Mouse (Mus musculus): Measurements from ENCODE around the gene Cd300a. TPM values are rescaled to one million over a fixed set of nuclear protein-coding genes. Genes with fewer than 3 reads are reported as not detected.
A peak's percentile ranks its signal among the peaks of the same experiment; 100 is the strongest.

Cd300a gene
- polyA plus RNA-seq, 1 experiment from 2014 or later: 5.9 TPM

DNA sequence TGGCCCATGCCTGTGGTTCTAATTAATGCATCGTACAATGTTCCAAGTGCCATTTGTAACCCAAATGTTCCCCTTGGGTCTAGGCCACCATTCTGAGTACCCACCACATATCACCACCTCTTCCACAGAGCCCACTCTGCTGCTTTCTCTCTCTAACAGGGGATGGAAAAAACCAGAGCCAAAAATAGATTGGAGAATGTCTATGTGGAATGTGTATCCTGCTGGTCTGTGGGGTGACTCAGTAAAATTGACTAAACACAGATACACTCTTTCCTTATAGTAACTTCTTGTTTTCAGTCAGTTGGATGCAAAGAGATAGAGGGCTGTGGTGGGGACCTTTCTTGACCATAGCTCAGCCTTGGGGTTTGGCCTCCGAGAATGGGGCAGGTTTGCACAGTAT, 39.7 kb downstream of the Cd300a start:
- H3K4me2 ChIP-seq (replicated peaks; ENCODE audit: low read depth, low read length): no peak overlapping the region
- H3K9ac ChIP-seq (replicated peaks; ENCODE audit: low read depth): no peak overlapping the region
- no peak overlapping the region for H3K4me3 ChIP-seq (ENCODE audit: low read depth, low read length)
- 87% methylated on average over 2 of the region's 2 CpGs for WGBS
- H3K36me3 ChIP-seq (ENCODE audit: insufficient read depth, low read length): no peaks in the 10 kb centered on the region
- ATAC-seq (no peak), DNase-seq (ENCODE audit: low spot score) (no peak)
- H3K9me3 ChIP-seq (ENCODE audit: low read length): no peaks in the 10 kb centered on the region
- no peaks in the 10 kb centered on the region for H3K27me3 ChIP-seq (replicated peaks; ENCODE audit: insufficient read depth, low read length)
- H3K27ac ChIP-seq (ENCODE audit: low read length): no peak overlapping the region
- no peaks in the 10 kb centered on the region for H3K4me1 ChIP-seq (ENCODE audit: insufficient read depth, low read depth, low read length)
- TF ChIP-seq CTCF (IDR thresholded peaks at IDR 0.05): no peak
- TF ChIP-seq EP300 (IDR thresholded peaks at IDR 0.05): no peak

DNA sequence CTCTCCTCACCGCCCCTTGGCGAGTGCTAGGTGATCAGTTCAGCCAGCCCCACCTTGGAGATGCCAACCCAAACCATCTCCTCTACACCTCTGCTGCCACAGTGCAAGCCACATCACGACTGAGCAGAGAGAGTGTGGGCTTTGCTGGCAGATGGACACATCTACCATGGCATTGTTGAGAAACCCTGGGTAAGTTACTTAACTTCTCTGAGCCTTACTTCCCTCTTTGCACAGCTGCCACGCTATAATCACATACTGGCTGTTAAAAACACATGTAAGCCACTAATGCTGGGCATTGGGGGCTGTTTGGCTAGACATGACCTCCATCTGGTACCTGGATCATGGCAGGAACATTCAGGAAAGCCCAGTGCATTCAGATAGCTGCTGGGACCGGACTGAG, 41.2 kb downstream of the Cd300a start:
- 74% methylated on average over 5 of the region's 5 CpGs for WGBS
- Histone ChIP-seq H3K9ac (replicated peaks; ENCODE audit: low read depth) (no peak overlapping the region), H3K27me3 (replicated peaks; ENCODE audit: insufficient read depth, low read length) (no peaks in the 10 kb centered on the region), H3K4me1 (ENCODE audit: insufficient read depth, low read depth, low read length) (no peaks in the 10 kb centered on the region), H3K27ac (ENCODE audit: low read length) (no peak overlapping the region), H3K9me3 (ENCODE audit: low read length) (no peaks in the 10 kb centered on the region), H3K36me3 (ENCODE audit: insufficient read depth, low read length) (no peaks in the 10 kb centered on the region), H3K4me3 (ENCODE audit: low read depth, low read length) (no peak overlapping the region), H3K4me2 (replicated peaks; ENCODE audit: low read depth, low read length) (no peak overlapping the region)
- ATAC-seq (no peak), DNase-seq (ENCODE audit: low spot score) (peak; percentile 25)
- TF ChIP-seq CTCF (IDR thresholded peaks at IDR 0.05): no peak
- TF ChIP-seq EP300 (IDR thresholded peaks at IDR 0.05): no peak

DNA sequence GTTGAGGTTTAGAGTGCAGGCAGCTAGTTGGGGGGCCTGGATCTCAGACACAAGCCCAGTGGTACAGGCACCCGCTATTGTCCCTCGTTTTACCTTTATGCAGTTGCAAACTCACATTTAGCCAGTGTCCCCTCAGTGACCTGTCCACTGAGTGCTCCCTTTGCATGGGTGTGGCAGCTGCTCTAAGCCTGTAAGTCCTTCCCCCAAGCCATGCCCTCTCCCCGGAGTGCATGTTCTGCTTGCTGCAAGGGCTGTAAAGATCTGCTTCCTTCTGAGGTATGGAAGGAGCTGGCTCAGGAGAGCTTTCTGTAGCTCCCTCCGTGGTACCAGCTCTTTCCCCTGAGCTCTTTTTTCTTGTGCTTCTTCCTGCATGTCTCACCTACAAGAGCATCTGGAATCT, 43.8 kb downstream of the Cd300a start:
- no peak for TF ChIP-seq CTCF (IDR thresholded peaks at IDR 0.05)
- TF ChIP-seq EP300 (IDR thresholded peaks at IDR 0.05): no peak
- Histone ChIP-seq H3K4me2 (replicated peaks; ENCODE audit: low read depth, low read length) (no peak overlapping the region), H3K27me3 (replicated peaks; ENCODE audit: insufficient read depth, low read length) (no peaks in the 10 kb centered on the region), H3K27ac (ENCODE audit: low read length) (no peak overlapping the region), H3K4me1 (ENCODE audit: insufficient read depth, low read depth, low read length) (no peaks in the 10 kb centered on the region), H3K9ac (replicated peaks; ENCODE audit: low read depth) (no peak overlapping the region), H3K9me3 (ENCODE audit: low read length) (no peaks in the 10 kb centered on the region), H3K36me3 (ENCODE audit: insufficient read depth, low read length) (no peaks in the 10 kb centered on the region), H3K4me3 (ENCODE audit: low read depth, low read length) (no peak overlapping the region)
- 63% methylated on average over 4 of the region's 4 CpGs for WGBS
- ATAC-seq: no peak
- DNase-seq (ENCODE audit: low spot score): no peak

DNA sequence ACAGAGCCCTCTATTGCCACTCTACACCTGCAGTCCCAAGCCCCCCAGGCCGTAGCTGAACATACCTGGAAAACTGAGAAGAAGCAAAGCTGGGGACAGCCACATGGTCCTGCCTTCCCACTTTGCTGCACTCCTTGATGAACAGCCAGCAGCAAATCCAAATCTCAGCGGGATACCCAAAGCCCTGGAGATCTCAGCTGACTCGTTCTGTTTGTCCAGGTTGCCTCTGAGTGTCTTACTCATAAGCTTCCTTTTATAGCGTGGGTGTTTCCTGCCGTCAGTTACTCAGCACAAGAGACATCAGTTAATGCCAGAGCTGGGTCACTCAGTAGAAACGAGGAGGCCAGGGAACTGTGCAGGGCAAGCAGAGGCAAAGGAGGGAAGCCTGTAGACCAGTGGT, 44.3 kb downstream of the Cd300a start, which contains the start of gene Cd300lb:
Gene Cd300lb (minus strand): TSS at position 243 of the 400 bp plus-strand sequence.
- Histone ChIP-seq H3K36me3 (ENCODE audit: insufficient read depth, low read length) (no peaks in the 10 kb centered on the region), H3K4me2 (replicated peaks; ENCODE audit: low read depth, low read length) (no peak within 1 kb of the TSS), H3K4me3 (ENCODE audit: low read depth, low read length) (no peak within 1 kb of the TSS), H3K4me1 (ENCODE audit: insufficient read depth, low read depth, low read length) (no peaks in the 10 kb centered on the region), H3K27ac (ENCODE audit: low read length) (no peak within 1 kb of the TSS), H3K9ac (replicated peaks; ENCODE audit: low read depth) (no peak within 1 kb of the TSS), H3K27me3 (replicated peaks; ENCODE audit: insufficient read depth, low read length) (no peaks in the 10 kb centered on the region), H3K9me3 (ENCODE audit: low read length) (no peaks in the 10 kb centered on the region)
- TF ChIP-seq CTCF (IDR thresholded peaks at IDR 0.05) (no peak), EP300 (IDR thresholded peaks at IDR 0.05) (no peak)
- ATAC-seq (no peak), DNase-seq (ENCODE audit: low spot score) (no peak)
- 50% methylated on average over 6 of the region's 6 CpGs for WGBS

Other genes with a start within 250 kb of the Cd300a start
- 728 and 824 TPM in 2 replicates for gene Rpl38, start 221.5 kb upstream of the Cd300a start, polyA plus RNA-seq (2015; fragmentation: Nextera tagmentation; extraction: Ambion mirVana)
- gene Ttyh2, start 214.6 kb upstream of the Cd300a start, polyA plus RNA-seq (2015; fragmentation: Nextera tagmentation; extraction: Ambion mirVana): 20.1 and 22.3 TPM in 2 replicates
- 6.4 and 7.3 TPM in 2 replicates for gene Dnaic2, start 162.6 kb upstream of the Cd300a start, polyA plus RNA-seq (2015; fragmentation: Nextera tagmentation; extraction: Ambion mirVana)
- 0.54 and 0.74 TPM in 2 replicates for gene Kif19a, start 124.7 kb upstream of the Cd300a start, polyA plus RNA-seq (2015; fragmentation: Nextera tagmentation; extraction: Ambion mirVana)
- 0.15 and 0.20 TPM in 2 replicates for gene Btbd17, start 94.1 kb upstream of the Cd300a start, polyA plus RNA-seq (2015; fragmentation: Nextera tagmentation; extraction: Ambion mirVana)
- gene Gpr142, start 91.1 kb upstream of the Cd300a start, polyA plus RNA-seq (2015; fragmentation: Nextera tagmentation; extraction: Ambion mirVana): not detected in 2 replicates
- 10.4 and 11.1 TPM in 2 replicates for gene Gprc5c, start 38.9 kb upstream of the Cd300a start, polyA plus RNA-seq (2015; fragmentation: Nextera tagmentation; extraction: Ambion mirVana)
- 1.5 and 2.0 TPM in 2 replicates for gene Cd300lb, start 44.3 kb downstream of the Cd300a start, polyA plus RNA-seq (2015; fragmentation: Nextera tagmentation; extraction: Ambion mirVana)
- 0.19 and 0.31 TPM in 2 replicates for gene Cd300c, start 79.1 kb downstream of the Cd300a start, polyA plus RNA-seq (2015; fragmentation: Nextera tagmentation; extraction: Ambion mirVana)
- 0.92 and 1.0 TPM in 2 replicates for gene Cd300ld, start 99.9 kb downstream of the Cd300a start, polyA plus RNA-seq (2015; fragmentation: Nextera tagmentation; extraction: Ambion mirVana)
- 12.4 and 15.7 TPM in 2 replicates for gene Cd300c2, start 111.8 kb downstream of the Cd300a start, polyA plus RNA-seq (2015; fragmentation: Nextera tagmentation; extraction: Ambion mirVana)
- 0.44 TPM in 1 of 2 replicates, not detected in the other for gene Cd300ld2, start 126.2 kb downstream of the Cd300a start, polyA plus RNA-seq (2015; fragmentation: Nextera tagmentation; extraction: Ambion mirVana)
- not detected in 2 replicates for gene Cd300ld4, start 137.0 kb downstream of the Cd300a start, polyA plus RNA-seq (2015; fragmentation: Nextera tagmentation; extraction: Ambion mirVana)
- gene Cd300ld5, start 147.7 kb downstream of the Cd300a start, polyA plus RNA-seq (2015; fragmentation: Nextera tagmentation; extraction: Ambion mirVana): not detected in 2 replicates
- not detected in 2 replicates for gene Cd300ld3, start 158.4 kb downstream of the Cd300a start, polyA plus RNA-seq (2015; fragmentation: Nextera tagmentation; extraction: Ambion mirVana)
- 0.21 and 0.31 TPM in 2 replicates for gene Cd300e, start 172.1 kb downstream of the Cd300a start, polyA plus RNA-seq (2015; fragmentation: Nextera tagmentation; extraction: Ambion mirVana)
- gene Rab37, start 201.4 kb downstream of the Cd300a start, polyA plus RNA-seq (2015; fragmentation: Nextera tagmentation; extraction: Ambion mirVana): 0.56 and 0.85 TPM in 2 replicates
- 12.7 and 13.1 TPM in 2 replicates for gene Cd300lf, start 244.0 kb downstream of the Cd300a start, polyA plus RNA-seq (2015; fragmentation: Nextera tagmentation; extraction: Ambion mirVana)

All from lung, postnatal 0 days (tissue).